In genomic region chr11:96407191-96408072, GRCm38 (mm10) we compare ENCODE assay signal across 7 mouse cellular contexts. TPM values are rescaled to one million over a fixed set of nuclear protein-coding genes. Genes with fewer than 3 reads are reported as not detected.
A peak's percentile ranks its signal among the peaks of the same experiment; 100 is the strongest.
DNase-seq lines count a peak whose midpoint lies in the region; ATAC-seq and TF ChIP-seq lines count a peak whose summit lies in the region.

No protein-coding gene starts in this region.

- POLR2A ChIA-PET in Patski (lab: Charles Lee), result interaction anchor here (0.6 to 1.9 kb wide), 4 partner anchors 52 to 1539 kb away, joined by 3 to 15 read pairs (median 7); no protein-coding TSS in a partner anchor

- intact Hi-C loops in gastrocnemius, postnatal 36 days (cut with DNase I), result no loop called here

- peak overlapping the region; percentile 36 for H3K9ac ChIP-seq in intestine, embryonic 14.5 days (ENCODE audit: low read length)
- no peak overlapping the region for H3K9ac ChIP-seq in liver, embryonic 12.5 days
- peak overlapping the region; percentile 56 for H3K9ac ChIP-seq in stomach, embryonic 16.5 days (ENCODE audit: low read length)

- TF ChIP-seq CTCF in Patski (IDR thresholded peaks at IDR 0.05), result peak; percentile 91

- peak; percentile 29 for ATAC-seq in Patski
- peak; percentile 86 for ATAC-seq in common myeloid progenitor, adult 5-6 weeks (replicated peaks; ENCODE audit: low read depth, poor library complexity, severe bottlenecking)
- ATAC-seq in intestine, embryonic 14.5 days (replicated peaks; ENCODE audit: low FRiP score, low TSS enrichment, low read depth), result peak; percentile 61
- ATAC-seq in liver, embryonic 12.5 days, result no peak; the same call in 1 of the 2 replicates
- peak; percentile 79; the same call in 1 of the 2 replicates for ATAC-seq in stomach, embryonic 16.5 days (ENCODE audit: insufficient read depth, low FRiP score)

- H3K4me2 ChIP-seq in intestine, embryonic 14.5 days (ENCODE audit: low read length), result peak overlapping the region; percentile 49
- H3K4me2 ChIP-seq in liver, embryonic 12.5 days, result peak overlapping the region; percentile 38
- H3K4me2 ChIP-seq in stomach, embryonic 16.5 days (ENCODE audit: low read depth, low read length), result peak overlapping the region; percentile 50

- H3K9me3 ChIP-seq in intestine, embryonic 14.5 days (ENCODE audit: control insufficient read depth, low read length), result 0 out of 2 replicates have a peak, but pooled peaks cover 4% of the 10 kb centered on the region
- H3K9me3 ChIP-seq in liver, embryonic 12.5 days (replicated peaks), result no peaks in the 10 kb centered on the region
- no peaks in the 10 kb centered on the region for H3K9me3 ChIP-seq in stomach, embryonic 16.5 days (replicated peaks; ENCODE audit: control insufficient read depth, low read length)

- 6% methylated on average over 36 of the region's 36 CpGs for WGBS in intestine, embryonic 14.5 days
- 11% methylated on average over 36 of the region's 36 CpGs for WGBS in liver, embryonic 12.5 days (ENCODE audit: insufficient replicate concordance)
- 7% methylated on average over 36 of the region's 36 CpGs for WGBS in stomach, embryonic 16.5 days

- CTCF ChIA-PET in Patski (lab: Charles Lee), result interaction anchor here (1.0 to 1.4 kb wide), 8 partner anchors 8 to 139 kb away, joined by 3 to 5 read pairs (median 4); partner anchors contain the start of genes Hoxb6 and Hoxb8

- peaks cover 40% of the 10 kb centered on the region for H3K4me1 ChIP-seq in intestine, embryonic 14.5 days (replicated peaks; ENCODE audit: control insufficient read depth, insufficient read depth, low read length)
- peaks cover 7% of the 10 kb centered on the region; the same call in 1 of the 2 replicates for H3K4me1 ChIP-seq in liver, embryonic 12.5 days
- peaks cover 14% of the 10 kb centered on the region for H3K4me1 ChIP-seq in stomach, embryonic 16.5 days (ENCODE audit: control insufficient read depth, insufficient read depth, low read length)

- no peaks in the 10 kb centered on the region for H3K27me3 ChIP-seq in Patski
- H3K27me3 ChIP-seq in intestine, embryonic 14.5 days (replicated peaks; ENCODE audit: control insufficient read depth, insufficient read depth, low read length), result no peaks in the 10 kb centered on the region
- peaks cover 73% of the 10 kb centered on the region for H3K27me3 ChIP-seq in liver, embryonic 12.5 days (replicated peaks)
- H3K27me3 ChIP-seq in stomach, embryonic 16.5 days (ENCODE audit: control insufficient read depth, insufficient read depth, low read length), result peaks cover 9% of the 10 kb centered on the region; the same call in 1 of the 2 replicates

- peak overlapping the region; percentile 63 for H3K27ac ChIP-seq in intestine, embryonic 14.5 days (ENCODE audit: low read depth)
- H3K27ac ChIP-seq in liver, embryonic 12.5 days, result no peak overlapping the region
- peak overlapping the region; percentile 63; the same call in 1 of the 2 replicates for H3K27ac ChIP-seq in stomach, embryonic 16.5 days (ENCODE audit: low read length)

- in situ Hi-C loops in Patski (cut with MboI; ENCODE audit: low pct_unique_long_range_greater_than_20kb), result no loop called here

- H3K36me3 ChIP-seq in intestine, embryonic 14.5 days (ENCODE audit: control insufficient read depth, insufficient read depth, low read length), result no peaks in the 10 kb centered on the region
- no peaks in the 10 kb centered on the region for H3K36me3 ChIP-seq in liver, embryonic 12.5 days
- H3K36me3 ChIP-seq in stomach, embryonic 16.5 days (ENCODE audit: control insufficient read depth, insufficient read depth, low read length), result no peaks in the 10 kb centered on the region

- no peak for DNase-seq in Patski (ENCODE audit: low read depth, low spot score)
- peak; percentile 59 to 61 for DNase-seq in gastrocnemius, postnatal 36 days
- DNase-seq in intestine, embryonic 14.5 days (ENCODE audit: low spot score), result peak; percentile 88
- peak; percentile 84 for DNase-seq in neural tube, embryonic 10.5 days (ENCODE audit: extremely low spot score, low spot score)

- H3K4me3 ChIP-seq in intestine, embryonic 14.5 days (ENCODE audit: low read depth, low read length), result peak overlapping the region; percentile 19
- no peak overlapping the region for H3K4me3 ChIP-seq in liver, embryonic 12.5 days
- H3K4me3 ChIP-seq in stomach, embryonic 16.5 days (replicated peaks; ENCODE audit: low read length), result peak overlapping the region; percentile 24

RNA-seq across cellular contexts. Expression of gene Hoxb1, which starts 41.9 kb away (rescaled TPM):
- polyA plus RNA-seq in Patski (2021), result not detected
- total RNA-seq in common myeloid progenitor, adult 5-6 weeks (2017), result not detected in 2 replicates
- not detected for total RNA-seq in gastrocnemius, postnatal 36 days (2021)
- polyA plus RNA-seq in intestine, embryonic 14.5 days (2014; fragmentation: Nextera tagmentation; extraction: Ambion mirVana), result 0.36 and 0.42 TPM in 2 replicates
- 0.14 and 0.22 TPM in 2 replicates for polyA plus RNA-seq in liver, embryonic 12.5 days (2016; fragmentation: Nextera tagmentation; extraction: Ambion mirVana)
- polyA plus RNA-seq in stomach, embryonic 16.5 days (2015; fragmentation: Nextera tagmentation; extraction: Ambion mirVana), result 0.24 TPM in 1 of 2 replicates, not detected in the other

RNA-seq across cellular contexts. Expression of gene Skap1, which starts 57.0 kb away (rescaled TPM):
- 0.59 TPM for polyA plus RNA-seq in Patski (2021)
- total RNA-seq in common myeloid progenitor, adult 5-6 weeks (2017), result 4.0 TPM in 1 of 2 replicates, not detected in the other
- total RNA-seq in gastrocnemius, postnatal 36 days (2021), result 1 to 10 TPM in 1 of 2 experiments, not detected in 1; 1.6 TPM
- 0.87 and 1.7 TPM in 2 replicates for polyA plus RNA-seq in intestine, embryonic 14.5 days (2014; fragmentation: Nextera tagmentation; extraction: Ambion mirVana)
- polyA plus RNA-seq in liver, embryonic 12.5 days (2016; fragmentation: Nextera tagmentation; extraction: Ambion mirVana), result 0.14 and 0.51 TPM in 2 replicates
- 1.1 and 1.4 TPM in 2 replicates for polyA plus RNA-seq in stomach, embryonic 16.5 days (2015; fragmentation: Nextera tagmentation; extraction: Ambion mirVana)

RNA-seq across cellular contexts. Expression of gene Hoxb2, which starts 57.1 kb away (rescaled TPM):
- polyA plus RNA-seq in Patski (2021), result 45.2 TPM
- total RNA-seq in common myeloid progenitor, adult 5-6 weeks (2017), result 0.73 TPM in 1 of 2 replicates, not detected in the other
- under 1 TPM in 1 of 2 experiments, not detected in 1; 0.12 TPM for total RNA-seq in gastrocnemius, postnatal 36 days (2021)
- polyA plus RNA-seq in intestine, embryonic 14.5 days (2014; fragmentation: Nextera tagmentation; extraction: Ambion mirVana), result 22.9 and 27.9 TPM in 2 replicates
- polyA plus RNA-seq in liver, embryonic 12.5 days (2016; fragmentation: Nextera tagmentation; extraction: Ambion mirVana), result 4.4 and 4.6 TPM in 2 replicates
- polyA plus RNA-seq in stomach, embryonic 16.5 days (2015; fragmentation: Nextera tagmentation; extraction: Ambion mirVana), result 9.1 and 11.5 TPM in 2 replicates
